Comparison of ENCODE assay signal across 9 mouse cellular contexts in the genomic region with DNA sequence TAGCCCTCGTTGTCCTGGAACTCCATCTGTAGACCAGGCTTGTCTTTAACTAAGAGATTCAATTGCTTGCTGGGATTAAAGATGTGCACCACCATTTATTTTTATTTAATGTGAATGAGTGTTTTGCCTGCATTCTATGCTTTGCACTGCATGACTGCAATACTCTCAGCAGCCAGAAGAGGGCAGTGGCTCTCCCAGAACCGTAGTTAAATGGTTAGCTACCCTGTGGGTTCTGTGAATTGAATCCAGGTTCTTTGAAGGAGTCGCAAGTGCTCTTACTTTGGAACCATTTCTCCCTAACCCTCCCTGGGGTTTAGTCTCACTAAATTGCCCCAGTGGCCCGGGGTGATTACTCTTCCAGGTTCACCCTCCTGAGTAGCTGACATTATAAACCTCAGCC. TPM values are rescaled to one million over a fixed set of nuclear protein-coding genes. Genes with fewer than 3 reads are reported as not detected.
DNase-seq lines count a peak whose midpoint lies in the region; ATAC-seq and TF ChIP-seq lines count a peak whose summit lies in the region.
"Had no signal": no experiment of that assay in that cellular context is flagged by ENCODE, and none has a peak within 500 bp of the region (broad histone marks: within the 10 kb centered on the region; RNA-seq: fewer than 3 reads in every experiment).

No protein-coding gene starts in this region.

- 29% methylated on average over 4 of the region's 4 CpGs for WGBS in kidney, postnatal 0 days
- 21% methylated on average over 4 of the region's 4 CpGs for WGBS in kidney, embryonic 15.5 days
- 24% methylated on average over 4 of the region's 4 CpGs for WGBS in limb, embryonic 10.5 days

- no peaks in the 10 kb centered on the region for H3K27me3 ChIP-seq in kidney, postnatal 0 days (ENCODE audit: insufficient read depth, low read length)
- no peaks in the 10 kb centered on the region for H3K27me3 ChIP-seq in kidney, embryonic 15.5 days
- H3K27me3 ChIP-seq in limb, embryonic 10.5 days (ENCODE audit: low read depth, poor library complexity, severe bottlenecking): no peaks in the 10 kb centered on the region
- H3K27me3 ChIP-seq: heart, embryonic 13.5 days; neural tube, embryonic 13.5 days had no signal

- H3K4me1 ChIP-seq in kidney, postnatal 0 days (replicated peaks; ENCODE audit: insufficient read depth, low read length): no peaks in the 10 kb centered on the region
- H3K4me1 ChIP-seq in kidney, embryonic 15.5 days: no peaks in the 10 kb centered on the region
- H3K4me1 ChIP-seq in limb, embryonic 10.5 days: peaks cover 4% of the 10 kb centered on the region; the same call in 1 of the 2 replicates
- H3K4me1 ChIP-seq: heart, embryonic 13.5 days; neural tube, embryonic 13.5 days had no signal

- peak; percentile 23 for DNase-seq in kidney, postnatal 0 days (ENCODE audit: low spot score)
- peak; percentile 82 for DNase-seq in ES-CJ7 (ENCODE audit: low read depth, low spot score)
- peak; percentile 56 to 68 for DNase-seq in adrenal gland, postnatal 36 days
- DNase-seq in limb, embryonic 10.5 days (ENCODE audit: low spot score): peak; percentile 63
- DNase-seq in spleen, postnatal 10 days (ENCODE audit: low spot score in 2 of 2): peak; percentile 50 to 80
- no peak for DNase-seq in layer of hippocampus, postnatal 36 days

- H3K36me3 ChIP-seq in kidney, postnatal 0 days (ENCODE audit: insufficient read depth, low read length): no peaks in the 10 kb centered on the region
- H3K36me3 ChIP-seq in kidney, embryonic 15.5 days: no peaks in the 10 kb centered on the region
- no peaks in the 10 kb centered on the region for H3K36me3 ChIP-seq in limb, embryonic 10.5 days
- H3K36me3 ChIP-seq: heart, embryonic 13.5 days; neural tube, embryonic 13.5 days had no signal

- no peak for ATAC-seq in kidney, postnatal 0 days (replicated peaks; ENCODE audit: low FRiP score, low read depth)
- no peak for ATAC-seq in kidney, embryonic 15.5 days (replicated peaks; ENCODE audit: low FRiP score)

- no peak overlapping the region for H3K9ac ChIP-seq in kidney, postnatal 0 days (ENCODE audit: low read depth, low read length)
- no peak overlapping the region for H3K9ac ChIP-seq in kidney, embryonic 15.5 days
- H3K9ac ChIP-seq: heart, embryonic 13.5 days; neural tube, embryonic 13.5 days had no signal

- peak; percentile 76 for TF ChIP-seq CTCF in kidney, postnatal 0 days (IDR thresholded peaks at IDR 0.05; ENCODE audit: low read depth)

- H3K4me3 ChIP-seq in kidney, postnatal 0 days (replicated peaks; ENCODE audit: low read depth, low read length): no peak overlapping the region
- no peak overlapping the region for H3K4me3 ChIP-seq in kidney, embryonic 15.5 days (replicated peaks)
- no peak overlapping the region for H3K4me3 ChIP-seq in limb, embryonic 10.5 days
- H3K4me3 ChIP-seq: heart, embryonic 13.5 days; neural tube, embryonic 13.5 days had no signal

- no peak overlapping the region for H3K4me2 ChIP-seq in kidney, postnatal 0 days (ENCODE audit: low read length)
- H3K4me2 ChIP-seq in kidney, embryonic 15.5 days: no peak overlapping the region
- H3K4me2 ChIP-seq: heart, embryonic 13.5 days; neural tube, embryonic 13.5 days had no signal

- no peak overlapping the region for H3K27ac ChIP-seq in kidney, postnatal 0 days
- H3K27ac ChIP-seq in kidney, embryonic 15.5 days: no peak overlapping the region
- no peak overlapping the region for H3K27ac ChIP-seq in limb, embryonic 10.5 days
- H3K27ac ChIP-seq: heart, embryonic 13.5 days; neural tube, embryonic 13.5 days had no signal

- no peaks in the 10 kb centered on the region for H3K9me3 ChIP-seq in kidney, postnatal 0 days (replicated peaks; ENCODE audit: low read length)
- no peaks in the 10 kb centered on the region for H3K9me3 ChIP-seq in kidney, embryonic 15.5 days (replicated peaks)
- H3K9me3 ChIP-seq in limb, embryonic 10.5 days (replicated peaks): no peaks in the 10 kb centered on the region
- H3K9me3 ChIP-seq: heart, embryonic 13.5 days; neural tube, embryonic 13.5 days had no signal

RNA-seq across cellular contexts. Expression of gene Usp7, which starts 14.6 kb away (rescaled TPM):
- polyA plus RNA-seq in kidney, postnatal 0 days (2015; fragmentation: Nextera tagmentation; extraction: Ambion mirVana): 22.1 and 22.7 TPM in 2 replicates
- 26.4 and 31.3 TPM in 2 replicates for polyA plus RNA-seq in kidney, embryonic 15.5 days (2015; fragmentation: Nextera tagmentation; extraction: Ambion mirVana)
- total RNA-seq in adrenal gland, postnatal 36 days (2021): 100 to 1,000 TPM; 106 to 111 TPM
- 28.9 and 32.8 TPM in 2 replicates for polyA plus RNA-seq in limb, embryonic 10.5 days (2016; fragmentation: Nextera tagmentation; extraction: Ambion mirVana)
- total RNA-seq in layer of hippocampus, postnatal 36 days (2021): 100 to 1,000 TPM; 157 to 160 TPM

RNA-seq across cellular contexts. Expression of gene 1810013L24Rik, which starts 23.2 kb away (rescaled TPM):
- 18.7 and 20.2 TPM in 2 replicates for polyA plus RNA-seq in kidney, postnatal 0 days (2015; fragmentation: Nextera tagmentation; extraction: Ambion mirVana)
- polyA plus RNA-seq in kidney, embryonic 15.5 days (2015; fragmentation: Nextera tagmentation; extraction: Ambion mirVana): 20.4 and 20.8 TPM in 2 replicates
- total RNA-seq in adrenal gland, postnatal 36 days (2021): 10 to 100 TPM; 91.1 to 92.0 TPM
- polyA plus RNA-seq in limb, embryonic 10.5 days (2016; fragmentation: Nextera tagmentation; extraction: Ambion mirVana): 17.2 and 20.5 TPM in 2 replicates
- 100 to 1,000 TPM; 109 to 113 TPM for total RNA-seq in layer of hippocampus, postnatal 36 days (2021)

Comparison
In these comparisons a context has a peak if more than half of its experiments do, and no peak if none do; other contexts are left out.
1. DNase-seq: peak in kidney, postnatal 0 days (single experiment), ES-CJ7 (single experiment), adrenal gland, postnatal 36 days (2 of 2), limb, embryonic 10.5 days (single experiment) and spleen, postnatal 10 days (2 of 2); none in layer of hippocampus, postnatal 36 days (0 of 2).